Mouse (Mus musculus) CD4-positive helper T cell, adult 2 months (primary cell): ENCODE results near the gene Ctdspl2.
"Not testable (repeated sequence)": the region's sequence is repeated elsewhere in the genome, so short reads cannot be mapped to it uniquely, and the experiment has no call there.

Experiments used
- DNase-seq: peaks from one replicate; pipeline ENCODE4 v3.0.0-alpha.2; 2012; ENCODE audit warnings: low read depth, missing footprints, low spot score

Gene Ctdspl2

DNA sequence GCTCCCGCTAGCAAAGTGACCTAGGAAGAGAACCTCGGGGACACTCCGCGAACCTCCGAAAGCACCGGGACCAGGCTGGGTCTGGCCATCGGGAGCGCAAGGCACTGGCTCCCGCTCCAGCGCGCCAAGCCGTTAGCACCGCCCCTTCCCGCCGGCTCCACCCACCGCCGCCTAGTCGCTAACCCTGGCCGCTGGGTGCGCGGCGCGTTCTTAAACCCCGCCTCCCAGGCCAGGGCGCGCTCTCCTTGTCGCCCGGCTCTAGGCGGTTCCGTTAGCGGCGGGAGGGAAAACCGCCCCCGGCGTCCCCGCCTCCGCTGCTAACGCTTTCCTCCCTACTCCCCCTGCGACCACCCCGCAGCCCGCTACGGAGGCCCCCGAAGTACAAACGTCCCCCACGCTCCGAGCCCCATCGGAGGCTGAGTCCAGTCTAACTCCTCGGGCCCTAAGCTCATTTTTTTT, at the start of gene Ctdspl2, which contains the start of gene Mageb3:
Ctdspl2 (plus strand) TSS at position 237 of the 459 bp plus-strand sequence.
Mageb3 (minus strand) TSS at position 328 of the 459 bp plus-strand sequence.
- peak; percentile 95 for DNase-seq

DNA sequence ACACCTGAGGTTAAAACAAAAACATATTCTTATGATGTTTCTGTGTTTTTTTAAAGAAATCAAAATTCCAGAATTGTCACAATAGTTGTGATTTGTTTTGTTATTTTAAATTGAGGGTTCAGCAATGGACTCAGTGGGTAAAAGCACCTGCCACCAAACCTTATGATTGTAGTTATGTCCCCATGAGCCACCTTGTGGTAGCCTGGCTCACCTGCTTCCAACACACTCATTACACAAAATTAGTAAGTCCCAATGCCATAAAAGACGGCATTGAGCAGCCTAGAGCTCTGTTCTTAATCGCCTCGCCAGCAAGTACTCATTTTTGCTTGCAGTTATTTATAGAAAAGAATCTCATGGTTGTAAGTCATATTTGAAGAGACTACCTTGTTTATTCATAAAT, 45.8 kb upstream of the Ctdspl2 start:
- peak; percentile 6 for DNase-seq

DNA sequence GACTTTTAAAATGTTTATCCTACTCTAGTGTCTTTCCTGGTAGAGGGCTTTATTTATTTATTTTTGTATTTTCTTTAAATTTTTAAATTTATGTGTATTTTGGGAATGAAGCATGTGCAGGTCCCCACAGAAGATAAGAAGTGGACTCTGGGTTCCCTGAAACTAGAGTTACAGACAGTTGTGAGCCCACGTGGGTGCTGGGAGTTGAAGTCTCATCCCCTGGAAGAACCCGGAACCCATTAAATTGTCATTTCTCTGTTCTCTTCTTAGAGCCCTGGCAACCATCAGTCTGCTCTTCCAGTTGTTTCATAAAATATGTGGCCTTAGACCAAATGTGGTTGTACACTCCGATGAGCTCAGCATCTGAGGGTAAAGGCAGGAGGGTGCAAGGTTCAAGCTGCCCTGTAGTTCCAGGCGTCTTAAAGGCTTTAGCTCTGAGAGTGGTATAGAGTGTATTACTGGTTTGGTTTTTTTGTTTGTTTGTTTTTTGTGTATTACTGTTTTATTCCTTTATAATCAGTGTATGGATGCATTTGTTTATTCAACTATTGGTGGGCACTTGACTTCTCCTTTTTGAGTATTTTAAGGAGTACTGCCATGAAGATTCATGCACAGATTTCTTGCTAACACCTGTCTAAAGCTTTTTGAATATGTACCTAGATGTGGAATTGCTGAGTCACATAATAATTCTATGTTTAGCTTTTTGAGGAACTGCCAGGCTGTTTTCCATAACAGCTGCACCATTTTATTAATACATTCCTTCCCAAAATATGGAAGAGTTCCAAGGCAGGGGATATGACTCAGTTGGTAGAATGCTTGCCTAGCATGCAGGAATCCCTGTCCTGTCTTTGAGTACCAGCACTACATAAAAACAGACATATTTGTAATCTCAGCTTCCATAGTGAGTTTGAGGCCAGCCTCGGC, 39.5 kb upstream of the Ctdspl2 start:
- DNase-seq: no peak

DNA sequence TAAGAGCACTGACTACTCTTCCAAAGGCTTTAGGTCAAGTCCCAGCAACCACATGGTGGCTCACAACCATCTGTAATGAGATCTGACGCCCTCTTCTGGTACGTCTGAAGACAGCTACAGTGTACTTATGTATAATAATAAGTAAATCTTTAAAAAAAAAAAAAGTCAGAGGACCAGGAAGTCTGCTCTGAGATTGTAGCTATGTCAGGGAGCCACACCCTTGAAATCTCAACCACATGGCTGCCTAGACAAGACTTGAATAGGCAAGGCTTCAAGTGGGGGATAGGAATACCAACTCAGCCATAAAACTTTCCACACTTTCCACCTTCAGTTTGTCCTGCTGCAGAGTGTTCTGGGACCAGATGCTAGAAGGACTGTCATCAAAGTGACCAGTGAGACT, 18.2 kb upstream of the Ctdspl2 start:
- DNase-seq: not testable (repeated sequence)

DNA sequence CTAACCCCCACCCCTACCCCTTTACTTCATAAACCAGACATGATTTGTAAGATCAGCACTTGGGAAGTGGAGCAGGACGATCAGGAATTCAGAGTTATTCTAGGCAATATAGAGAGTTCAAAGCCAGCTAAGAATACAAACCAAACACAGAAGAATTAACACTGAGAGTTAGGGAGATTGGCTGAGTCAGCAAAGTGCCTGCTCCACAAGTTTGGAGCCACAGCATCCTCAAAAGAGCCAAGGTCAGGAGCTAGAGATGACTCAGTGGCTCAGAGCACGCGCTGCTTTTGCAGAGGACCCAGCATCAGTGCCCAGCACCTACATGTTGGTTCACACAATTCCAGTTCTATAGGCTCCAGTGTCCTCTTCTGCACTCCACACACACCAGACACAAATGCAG, 12.4 kb upstream of the Ctdspl2 start:
- no peak for DNase-seq

DNA sequence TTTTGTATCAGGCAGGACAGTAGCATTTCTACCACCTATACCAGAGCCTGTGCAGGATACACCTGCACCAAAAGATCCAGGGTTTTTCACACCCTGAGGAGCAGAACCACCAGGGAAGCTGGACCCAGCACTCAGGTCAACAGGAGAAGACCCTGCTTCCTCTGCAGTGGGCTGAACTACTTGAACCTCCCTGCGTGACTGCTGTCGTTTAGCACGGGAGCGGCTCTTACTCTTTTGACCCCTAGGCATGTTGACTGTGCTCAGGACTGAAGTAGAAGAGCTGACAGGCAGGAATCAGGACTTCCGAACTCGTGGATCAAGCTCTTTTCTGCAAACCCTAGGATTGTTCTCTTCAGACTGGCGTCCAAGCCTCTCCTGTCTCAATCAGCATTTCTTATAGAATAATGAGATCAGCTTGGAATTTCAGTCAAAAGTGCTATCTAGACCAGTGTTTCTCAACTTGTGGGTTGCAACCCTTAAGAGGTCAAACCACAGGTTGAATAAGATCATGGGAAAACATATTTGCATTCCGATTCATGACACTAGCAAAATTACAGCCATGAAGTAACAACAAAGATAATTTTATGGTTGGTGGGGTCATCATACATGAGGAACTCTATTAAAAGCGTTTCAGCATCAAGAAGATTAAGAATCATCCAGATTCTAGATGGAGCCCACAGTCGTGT, 687 bp upstream of the Ctdspl2 start:
- no peak for DNase-seq

DNA sequence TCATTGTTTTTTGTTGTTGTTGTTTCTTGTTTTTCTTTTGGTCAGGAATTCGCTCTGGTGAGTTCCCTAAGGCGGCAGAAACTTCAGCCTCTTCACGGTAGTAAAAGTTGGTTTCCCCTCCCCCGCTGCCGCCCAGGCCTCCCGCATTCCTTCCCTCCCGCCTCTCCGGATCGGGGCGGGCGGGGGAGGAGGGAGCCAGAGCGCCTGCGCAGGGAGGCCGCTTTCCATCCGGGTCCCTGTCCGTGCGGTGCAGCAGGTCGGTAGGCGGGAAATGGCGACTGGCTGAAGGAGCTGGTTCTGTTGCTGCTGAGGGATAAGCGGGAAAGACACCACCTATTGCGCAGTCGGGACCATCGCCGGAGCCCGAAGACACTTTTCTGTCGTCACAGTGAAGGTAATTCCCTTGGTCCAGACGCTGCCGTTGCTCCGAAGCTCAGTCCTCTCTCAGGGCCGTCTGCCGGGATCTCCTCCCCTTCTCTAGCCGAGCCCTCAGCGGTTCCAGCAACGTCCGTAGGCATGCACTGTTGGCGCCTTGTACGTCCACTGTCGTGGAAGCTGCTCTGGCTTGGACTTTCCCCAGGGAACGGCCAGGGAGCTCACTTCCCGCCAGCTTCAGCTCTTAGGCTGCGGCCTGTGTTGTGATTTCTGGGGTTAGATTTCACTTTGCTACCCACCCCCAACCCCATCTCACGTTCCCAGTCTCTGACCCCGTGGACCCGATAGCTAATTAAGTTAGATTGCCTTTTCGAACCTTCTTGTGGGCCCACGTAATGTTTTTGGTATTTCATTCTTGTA, 620 bp downstream of the Ctdspl2 start:
- DNase-seq: peak; percentile 95

DNA sequence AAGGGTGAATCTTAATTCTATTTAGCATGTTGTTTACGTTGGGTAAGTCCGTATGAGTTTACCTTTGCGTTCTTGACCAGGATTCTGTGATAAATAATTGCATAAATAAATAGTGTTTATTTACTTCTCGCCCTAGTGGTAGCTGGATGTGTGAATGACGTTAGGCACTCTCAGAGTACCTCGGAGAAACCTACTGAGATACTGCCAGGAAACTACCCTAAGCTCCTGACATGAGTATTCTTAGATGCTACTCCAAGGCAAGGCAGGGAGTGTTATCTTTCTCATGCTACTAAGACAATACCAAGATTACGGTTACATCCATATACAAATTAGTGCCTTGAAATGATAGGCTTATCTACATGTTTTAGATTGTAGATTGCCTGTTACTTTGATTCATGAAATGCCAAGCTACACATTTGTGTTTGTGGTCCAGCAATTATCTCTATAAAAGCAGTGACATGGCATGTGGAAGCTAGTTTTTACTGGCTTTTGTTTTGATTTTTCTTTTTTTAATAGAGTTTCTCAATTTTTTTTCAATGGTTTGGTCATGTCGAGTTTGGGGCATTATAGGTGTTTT, 1.5 kb downstream of the Ctdspl2 start:
- DNase-seq: peak; percentile 33

DNA sequence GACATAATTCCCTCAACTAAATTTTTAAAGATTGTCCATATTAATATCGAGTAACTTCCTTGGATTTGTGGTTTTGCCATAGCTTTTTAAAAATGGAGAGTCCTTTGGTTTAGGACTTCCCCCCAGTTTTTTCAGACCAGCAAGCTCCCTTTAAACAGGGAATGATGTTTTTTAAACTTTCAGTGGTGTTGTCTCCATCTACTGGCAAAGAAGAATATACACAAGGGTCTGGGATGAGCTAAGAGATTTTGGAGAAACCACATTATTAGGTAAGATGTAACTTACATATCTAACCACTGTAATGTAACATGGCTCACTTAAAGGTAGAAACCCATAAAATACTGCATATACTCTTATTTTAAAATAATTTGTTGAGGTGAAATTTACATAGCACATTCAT, 39.9 kb downstream of the Ctdspl2 start:
- no peak for DNase-seq

DNA sequence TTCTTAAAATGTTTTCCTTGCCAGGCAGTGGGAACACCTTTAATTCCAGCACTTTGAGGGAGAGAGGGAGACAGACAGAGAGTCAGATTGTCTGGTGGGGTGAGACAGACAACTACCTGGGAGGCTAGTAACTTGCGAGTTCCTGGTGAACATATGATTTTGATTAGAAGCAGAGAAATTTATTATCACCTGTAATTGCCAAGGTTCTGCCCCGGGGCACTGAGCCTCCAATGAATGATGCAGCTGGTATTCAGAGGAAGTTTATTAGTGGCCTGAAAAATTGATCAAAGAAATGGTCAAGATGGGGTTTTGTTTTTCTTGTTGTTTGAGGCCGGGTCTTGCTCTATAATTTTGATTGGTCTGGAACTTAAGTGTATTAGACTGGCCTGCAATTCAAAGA, 53.0 kb downstream of the Ctdspl2 start:
- DNase-seq: no peak

DNA sequence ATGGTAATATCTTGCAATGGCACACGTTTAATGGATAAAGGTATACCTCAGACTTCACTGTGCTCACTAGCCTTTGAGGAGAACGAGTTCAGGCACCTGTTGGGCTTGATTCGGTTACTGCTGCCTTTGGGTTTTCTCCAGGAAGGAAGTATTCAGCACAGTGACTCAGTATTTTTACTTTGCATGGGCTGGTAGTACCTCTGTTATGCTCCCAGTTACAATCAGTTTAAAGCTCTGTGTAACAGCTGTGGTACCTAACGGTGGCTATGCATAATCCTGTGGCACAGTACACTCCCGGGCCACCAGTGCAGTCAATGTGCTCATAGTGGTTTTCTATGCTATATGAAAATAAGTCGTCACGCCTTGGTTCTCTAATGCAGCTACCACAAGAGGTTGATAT, 55.6 kb downstream of the Ctdspl2 start:
- no peak for DNase-seq

DNA sequence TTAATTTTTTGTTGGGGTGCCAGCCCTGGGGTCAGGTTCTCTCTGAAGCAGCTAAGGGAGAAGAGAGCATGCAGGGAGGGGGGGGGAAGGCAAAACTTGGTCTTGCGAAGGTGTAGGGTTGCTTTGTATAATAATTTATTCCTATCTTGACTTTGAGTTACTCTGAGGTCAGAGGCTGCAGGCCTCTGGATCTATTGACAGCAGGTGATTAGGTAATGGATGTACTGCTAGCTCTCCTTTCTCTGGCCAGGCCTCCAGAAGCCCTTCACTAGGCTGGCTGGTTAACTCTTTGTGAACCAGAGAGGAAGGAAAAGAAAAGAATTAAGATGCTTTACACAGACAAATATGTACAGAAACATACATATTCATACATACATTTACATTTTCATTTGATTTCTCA, 62.9 kb downstream of the Ctdspl2 start:
- no peak for DNase-seq

DNA sequence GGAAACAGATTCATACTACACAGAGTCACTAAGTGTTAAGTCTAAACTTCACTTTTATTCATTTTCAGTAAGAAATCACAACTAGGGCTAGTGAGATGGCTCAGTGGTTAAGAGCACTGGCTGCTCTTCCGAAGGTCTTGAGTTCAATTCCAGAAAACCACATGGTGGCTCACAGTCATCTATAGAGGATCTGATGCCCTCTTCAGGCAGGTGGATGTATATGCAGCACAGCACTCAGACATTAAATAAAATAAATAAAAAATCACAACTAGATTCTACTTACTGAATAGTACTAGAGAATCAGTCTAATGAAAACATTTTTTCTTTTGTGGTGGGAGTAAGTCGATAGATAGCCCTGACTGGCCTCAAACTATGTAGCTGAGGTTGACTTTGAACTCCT, 66.5 kb downstream of the Ctdspl2 start:
- peak; percentile 60 for DNase-seq

DNA sequence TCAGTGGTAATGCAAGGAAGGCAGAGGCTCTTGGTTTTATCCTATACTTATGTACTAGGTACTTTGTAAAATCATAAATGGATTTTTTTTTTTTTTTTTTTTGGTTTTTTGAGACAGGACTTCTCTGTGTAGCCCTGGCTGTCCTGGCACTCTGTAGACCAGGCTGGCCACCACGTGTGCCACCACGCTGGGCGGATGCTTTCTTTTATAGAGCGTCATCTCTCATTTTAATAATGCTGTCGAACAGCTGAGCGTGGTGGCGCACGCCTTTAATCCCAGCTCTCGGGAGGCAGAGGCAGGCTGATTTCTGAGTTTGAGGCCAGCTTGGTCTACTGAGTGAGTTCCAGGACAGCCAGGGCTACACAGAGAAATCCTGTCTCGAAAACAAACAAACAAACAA, 71.3 kb downstream of the Ctdspl2 start:
- not testable (repeated sequence) for DNase-seq

DNA sequence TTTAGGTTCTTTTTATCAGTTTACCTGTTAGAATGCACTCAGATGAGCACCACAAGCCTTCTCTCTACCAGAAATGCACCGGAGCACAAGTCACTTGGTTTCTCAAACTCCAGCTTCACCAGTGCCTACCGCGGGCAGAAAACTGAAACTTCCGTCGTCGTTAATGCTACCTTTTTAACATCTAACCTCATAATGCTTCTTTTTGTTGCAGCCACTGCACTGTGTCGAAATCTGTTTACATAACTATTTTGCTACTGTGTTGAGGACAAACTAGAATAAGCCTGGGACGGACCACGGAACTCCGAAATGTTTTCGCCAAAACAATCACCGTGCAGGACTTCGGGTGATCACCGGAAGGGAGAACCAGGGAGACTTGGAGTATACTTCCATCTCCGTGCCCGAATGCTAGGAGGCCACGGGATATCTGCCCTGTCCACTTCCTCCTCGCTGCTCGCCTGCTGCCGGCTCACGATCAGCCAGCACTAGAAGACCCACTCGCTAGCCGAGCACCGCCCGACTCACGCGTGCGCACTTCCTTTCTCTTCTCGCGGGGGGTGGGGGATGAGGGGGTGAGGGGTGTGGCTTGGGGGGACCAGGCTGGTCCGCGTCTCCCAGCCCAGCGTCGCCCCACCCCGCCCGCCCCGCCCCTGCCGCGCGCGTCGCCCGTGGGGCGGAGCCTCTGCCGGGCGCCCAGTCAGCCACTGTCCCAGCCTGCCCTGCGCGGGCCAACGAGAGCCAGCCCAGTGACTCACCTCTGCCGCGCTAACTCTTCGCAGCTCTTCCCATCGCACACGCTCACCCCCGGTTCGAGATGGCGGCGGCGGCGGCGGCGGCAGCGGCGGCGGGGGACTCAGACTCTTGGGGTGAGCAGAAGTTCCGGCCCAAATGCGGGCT, 72.3 kb downstream of the Ctdspl2 start, which contains the start of gene Eif3j1:
Eif3j1 (plus strand) TSS at position 685 of the 894 bp plus-strand sequence.
- DNase-seq: peak; percentile 95

DNA sequence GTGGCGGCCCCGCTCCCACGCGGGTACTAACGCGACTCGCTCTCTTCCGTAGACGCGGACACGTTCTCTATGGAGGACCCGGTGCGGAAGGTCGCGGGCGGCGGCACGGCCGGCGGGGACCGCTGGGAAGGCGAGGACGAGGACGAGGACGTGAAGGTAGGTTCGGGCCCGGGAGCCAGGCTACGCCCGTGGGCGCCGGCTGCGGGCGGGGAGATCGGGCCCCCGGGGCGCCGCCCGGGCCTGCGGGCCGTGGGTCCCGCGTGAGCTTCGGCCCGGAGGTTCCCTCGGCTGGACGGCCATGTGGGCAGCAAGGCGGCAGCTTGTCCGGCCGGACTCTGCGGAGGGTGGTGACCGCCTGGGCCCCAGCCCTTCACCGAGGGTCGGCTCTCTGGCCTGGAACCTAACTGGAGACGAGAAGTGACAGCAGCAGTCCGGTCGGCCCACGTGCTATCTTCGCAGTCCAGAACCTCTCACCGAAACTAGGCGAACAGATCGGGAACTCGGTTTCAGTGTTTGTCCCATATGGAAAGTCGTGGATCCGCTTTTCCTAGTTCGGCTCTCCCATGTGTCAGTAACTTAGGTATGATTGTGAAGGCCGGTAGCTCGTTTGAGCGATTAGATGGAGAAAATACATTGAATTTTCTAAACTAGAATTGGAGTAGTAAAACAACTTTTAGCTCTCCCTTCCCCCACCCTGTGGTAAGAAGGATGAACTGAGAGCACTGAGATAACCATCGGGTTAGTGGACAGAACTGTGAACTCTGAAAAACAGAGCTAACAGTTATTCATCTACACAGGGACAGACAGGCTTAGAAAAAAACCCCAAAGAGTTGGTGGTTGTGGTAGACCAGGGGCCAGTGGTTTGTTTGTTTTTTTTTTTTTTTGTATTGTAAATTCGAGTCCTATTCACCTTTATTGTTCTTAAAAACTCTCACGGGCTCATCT, 73.2 kb downstream of the Ctdspl2 start:
- DNase-seq: peak; percentile 53

DNA sequence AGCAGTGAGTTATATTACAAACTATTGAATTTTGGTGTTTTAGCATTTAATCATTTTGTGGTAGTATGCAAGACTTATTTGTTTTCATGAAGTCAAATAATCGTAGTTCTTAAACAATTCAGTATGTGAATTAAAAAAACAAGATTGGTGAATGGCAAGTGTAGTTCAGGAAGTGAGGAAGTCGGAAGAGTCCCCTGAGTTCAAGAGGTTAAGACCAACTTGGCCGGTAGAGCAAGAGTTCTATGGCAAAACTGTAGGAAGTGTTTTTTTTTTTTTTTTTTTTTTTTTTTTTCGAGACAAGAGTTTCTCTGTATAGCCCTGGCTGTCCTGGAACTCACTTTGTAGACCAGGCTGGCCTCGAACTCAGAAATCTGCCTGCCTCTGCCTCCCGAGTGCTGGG, 76.2 kb downstream of the Ctdspl2 start:
- no peak for DNase-seq

DNA sequence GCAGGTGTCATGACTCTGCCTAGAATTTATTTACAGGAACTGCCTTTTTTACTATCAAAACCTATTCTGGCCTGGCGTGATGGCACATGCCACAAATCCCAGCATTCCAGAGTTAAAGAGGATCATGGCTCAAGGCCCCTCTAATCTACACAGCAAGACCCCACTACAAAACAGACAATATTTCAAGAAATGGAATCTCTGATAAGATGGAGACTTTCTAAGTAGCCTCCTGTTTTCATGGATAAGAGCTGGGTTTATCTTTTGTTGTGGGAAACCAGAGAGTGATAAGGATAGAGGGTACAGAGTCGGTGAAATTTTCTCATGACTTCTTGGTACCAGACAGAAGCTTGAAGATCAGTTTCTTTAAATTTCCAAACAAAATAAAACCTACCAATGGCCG, 80.3 kb downstream of the Ctdspl2 start:
- no peak for DNase-seq

DNA sequence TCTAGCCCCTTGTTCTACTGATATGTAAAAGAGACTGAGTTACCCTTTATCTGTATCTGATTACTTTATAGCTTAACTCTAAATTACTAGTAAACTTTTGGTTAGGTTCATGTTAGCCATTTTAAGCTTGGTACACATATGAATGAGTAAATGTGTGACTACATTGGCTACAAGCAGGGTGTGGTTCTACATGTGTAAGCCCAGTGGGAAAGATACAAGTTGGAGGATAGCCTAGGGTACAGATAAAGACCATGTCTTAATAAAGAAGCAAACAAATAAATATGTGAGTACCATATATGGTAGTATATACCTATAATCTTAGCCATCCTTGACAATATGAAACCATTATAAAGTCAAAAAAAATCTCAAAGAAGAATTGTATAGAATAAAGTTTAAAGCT, 88.1 kb downstream of the Ctdspl2 start:
- DNase-seq: no peak
